Mouse (Mus musculus) erythroblast, embryonic 14.5 days (primary cell): ENCODE measurements around the gene Tmem183a. TPM values are rescaled to one million over a fixed set of nuclear protein-coding genes. Genes with fewer than 3 reads are reported as not detected.

Source experiments
- H3K27me3 ChIP-seq: 2 replicates; pipeline ENCODE4 v1.6.1; 2012; ENCODE audit warnings: inconsistent platforms; ENCODE audit not compliant: control insufficient read depth
- H3K36me3 ChIP-seq: 2 replicates; pipeline ENCODE4 v1.6.1; 2012; ENCODE audit warnings: mild to moderate bottlenecking, inconsistent platforms; ENCODE audit not compliant: control insufficient read depth
- H3K4me1 ChIP-seq: 2 replicates; pipeline ENCODE4 v1.6.1; 2012; ENCODE audit warnings: inconsistent platforms; ENCODE audit not compliant: control insufficient read depth
- H3K4me3 ChIP-seq: replicated peaks from 2 replicates; pipeline ENCODE3; 2012; ENCODE audit warnings: moderate library complexity, mild to moderate bottlenecking, inconsistent platforms
- H3K9me3 ChIP-seq: 2 replicates; pipeline ENCODE4 v1.6.1; 2012; ENCODE audit warnings: low read length, inconsistent platforms, mixed read lengths; ENCODE audit not compliant: control insufficient read depth
- GATA1 ChIP-seq: IDR thresholded peaks from 2 replicates; pipeline ENCODE4 v1.6.1; 2012; ENCODE audit warnings: low read length, inconsistent platforms, mixed read lengths
- TAL1 ChIP-seq: IDR thresholded peaks from 3 replicates; pipeline ENCODE4 v1.6.1; 2012; ENCODE audit warnings: low read length, inconsistent platforms, mixed read lengths
- polyA plus RNA-seq: library from polyadenylated mRNA; stranded (reverse); fragments of >175 nt; gene quantifications from 2 replicates; pipeline ENCODE4 v1.2.3, GENCODE M21; 2012

Tmem183a gene
- polyA plus RNA-seq, 1 experiment: 2.8 TPM

DNA sequence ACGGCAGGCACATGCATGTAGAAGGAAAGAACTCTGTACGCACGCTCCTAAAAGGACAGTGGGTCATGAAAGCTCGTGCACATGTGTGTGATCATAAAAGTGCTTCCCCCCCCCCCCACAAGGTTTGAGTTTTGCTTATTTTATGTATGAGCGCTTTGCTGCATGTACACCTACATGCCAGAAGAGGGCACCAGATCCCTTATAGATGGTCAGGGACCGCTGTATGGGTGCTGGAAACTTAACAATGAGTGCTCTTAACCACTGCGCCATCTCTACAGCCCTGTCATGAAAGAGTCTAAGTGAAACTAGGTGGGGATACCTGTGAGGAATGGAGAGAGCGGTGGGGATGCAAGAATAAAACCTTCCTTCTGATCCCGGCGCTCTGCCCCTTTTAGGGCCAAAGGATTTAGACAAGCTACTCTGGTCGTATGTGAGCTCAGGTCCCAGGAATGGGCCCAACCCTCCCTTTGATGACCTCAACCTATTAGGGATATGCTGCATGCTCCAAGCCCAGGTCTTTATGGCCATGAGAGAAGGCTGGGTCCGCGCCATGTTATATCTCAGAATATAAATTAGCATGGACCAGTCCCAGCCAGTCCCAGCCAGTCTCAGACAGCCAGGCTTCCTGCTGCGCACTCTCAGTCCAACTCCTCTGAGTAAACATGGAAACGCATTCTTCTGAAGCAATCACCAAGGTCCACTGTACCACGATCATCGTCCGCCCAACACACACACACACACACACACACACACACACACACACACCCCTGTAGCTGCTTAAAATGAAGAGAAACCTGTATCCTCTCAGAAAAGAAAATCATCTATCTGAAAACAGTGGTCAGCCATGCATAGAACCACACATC, 21.8 kb downstream of the Tmem183a start:
- H3K4me3 ChIP-seq: no peak overlapping the region

DNA sequence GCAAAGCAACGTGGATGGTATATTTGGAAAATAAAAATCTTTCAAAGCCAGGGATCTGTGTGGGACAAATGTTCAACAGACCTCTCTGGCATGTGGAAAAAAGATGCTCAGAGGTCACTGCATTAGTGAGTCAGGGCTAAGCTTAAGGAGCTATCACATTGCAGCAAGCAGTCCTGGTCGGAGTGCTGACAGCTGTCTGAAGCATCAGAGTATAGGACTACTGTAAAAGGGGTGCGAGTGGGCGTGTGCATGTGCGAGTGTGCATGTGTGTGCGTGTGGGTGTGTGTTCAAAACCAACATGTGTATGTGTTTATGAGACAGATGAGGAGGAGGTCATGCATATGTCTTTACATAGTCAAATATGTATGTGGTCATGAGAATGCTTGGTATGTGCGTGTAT, 22.6 kb downstream of the Tmem183a start:
- peaks cover 17% of the 10 kb centered on the region for H3K4me1 ChIP-seq
- no peak overlapping the region for H3K4me3 ChIP-seq

More for the DNA sequence above, 21.8 kb downstream of the Tmem183a start:
- Histone ChIP-seq H3K9me3 (no peaks in the 10 kb centered on the region; the same call in 1 of the 2 replicates), H3K27me3 (peaks cover 13% of the 10 kb centered on the region), H3K36me3 (peaks cover 3% of the 10 kb centered on the region), H3K4me1 (peaks cover 22% of the 10 kb centered on the region)
- TF ChIP-seq GATA1 (no peak), TAL1 (no peak)

DNA sequence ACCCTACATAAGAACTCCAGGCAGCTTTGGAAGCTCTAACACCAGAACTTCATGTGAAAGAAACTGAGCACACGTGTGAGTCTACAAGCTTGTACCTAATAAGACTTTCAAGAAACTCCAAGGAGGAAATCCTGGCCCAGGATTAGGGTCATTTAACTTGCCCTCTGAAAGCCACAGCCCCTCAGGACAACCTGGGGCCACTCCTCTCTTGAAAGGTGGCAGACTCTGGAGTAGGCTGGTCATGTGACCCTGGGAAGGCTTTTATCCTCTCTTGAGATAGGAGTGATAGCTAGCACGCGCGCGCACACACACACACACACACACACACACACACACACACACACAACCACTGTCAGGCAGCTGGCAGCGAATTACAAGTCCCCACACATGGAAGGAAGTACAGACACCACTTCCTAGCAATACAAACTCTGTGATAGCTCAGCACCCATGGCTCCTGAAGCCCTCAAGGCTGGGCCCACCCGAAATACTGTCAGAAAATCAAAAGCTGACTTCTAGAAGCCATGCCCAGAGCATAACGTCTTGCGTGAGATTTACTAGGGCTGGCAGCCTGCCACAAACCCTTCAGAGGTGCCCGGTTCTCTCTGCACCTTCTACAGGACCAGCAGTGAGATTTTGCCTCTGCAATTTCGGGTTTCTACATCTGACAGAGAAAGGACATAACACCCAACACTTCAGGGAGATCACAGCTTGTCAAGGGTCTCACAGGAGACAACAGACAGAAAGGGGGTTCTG, 24.6 kb downstream of the Tmem183a start:
- Histone ChIP-seq H3K4me3 (no peak overlapping the region), H3K4me1 (peaks cover 15% of the 10 kb centered on the region), H3K27me3 (no peaks in the 10 kb centered on the region; the same call in 1 of the 2 replicates), H3K36me3 (no peaks in the 10 kb centered on the region), H3K9me3 (no peaks in the 10 kb centered on the region)
- TF ChIP-seq TAL1 (no peak), GATA1 (no peak)

More for the DNA sequence above, 22.6 kb downstream of the Tmem183a start:
- no peaks in the 10 kb centered on the region for H3K36me3 ChIP-seq
- H3K9me3 ChIP-seq: no peaks in the 10 kb centered on the region
- peaks cover 8% of the 10 kb centered on the region for H3K27me3 ChIP-seq
- TF ChIP-seq TAL1 (no peak), GATA1 (no peak)

DNA sequence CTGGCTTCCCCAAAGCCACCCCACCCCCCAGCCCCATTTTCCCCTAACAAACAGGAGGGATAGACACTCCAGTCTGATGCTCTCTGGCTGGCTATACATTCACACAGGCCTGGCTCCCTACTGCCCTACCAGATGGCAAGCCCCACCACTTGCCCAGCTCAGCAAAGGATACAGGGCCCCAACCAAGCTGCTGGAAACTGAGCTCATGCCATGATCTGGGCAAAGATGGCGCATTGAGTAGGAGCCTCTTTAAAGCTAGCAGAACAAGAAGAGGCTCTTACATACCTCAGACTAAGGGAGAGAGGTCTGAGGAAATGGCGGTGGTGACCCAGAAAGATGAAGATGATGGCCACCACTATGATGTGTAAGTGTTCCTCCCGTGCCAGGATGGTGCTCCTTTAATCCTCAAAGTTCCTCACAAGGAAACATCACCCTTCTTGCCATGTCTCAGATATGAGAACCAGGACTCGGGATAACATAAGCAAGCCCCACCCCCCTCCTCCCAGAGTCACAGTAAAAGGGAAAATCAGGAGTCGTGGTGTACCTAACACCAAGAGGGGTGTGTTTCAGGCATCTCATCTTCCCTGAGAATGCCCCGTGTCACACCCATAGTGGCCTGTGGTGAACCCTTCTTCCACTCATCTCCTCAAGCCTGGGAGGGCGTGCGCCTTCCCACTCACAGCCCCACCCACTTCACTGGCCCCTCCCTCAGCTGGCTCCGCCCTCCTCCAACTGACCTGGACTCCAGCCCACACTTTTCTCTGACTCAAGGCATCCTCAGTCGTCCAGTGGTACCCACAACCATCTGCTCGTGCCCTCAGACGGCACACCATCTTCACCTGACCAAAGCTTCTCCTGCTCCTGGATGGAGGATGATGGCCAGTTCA, 25.6 kb downstream of the Tmem183a start:
- no peaks in the 10 kb centered on the region for H3K9me3 ChIP-seq
- TF ChIP-seq GATA1 (no peak), TAL1 (no peak)
- H3K36me3 ChIP-seq: no peaks in the 10 kb centered on the region
- no peak overlapping the region for H3K4me3 ChIP-seq
- H3K4me1 ChIP-seq: peaks cover 15% of the 10 kb centered on the region
- H3K27me3 ChIP-seq: no peaks in the 10 kb centered on the region; the same call in 1 of the 2 replicates

DNA sequence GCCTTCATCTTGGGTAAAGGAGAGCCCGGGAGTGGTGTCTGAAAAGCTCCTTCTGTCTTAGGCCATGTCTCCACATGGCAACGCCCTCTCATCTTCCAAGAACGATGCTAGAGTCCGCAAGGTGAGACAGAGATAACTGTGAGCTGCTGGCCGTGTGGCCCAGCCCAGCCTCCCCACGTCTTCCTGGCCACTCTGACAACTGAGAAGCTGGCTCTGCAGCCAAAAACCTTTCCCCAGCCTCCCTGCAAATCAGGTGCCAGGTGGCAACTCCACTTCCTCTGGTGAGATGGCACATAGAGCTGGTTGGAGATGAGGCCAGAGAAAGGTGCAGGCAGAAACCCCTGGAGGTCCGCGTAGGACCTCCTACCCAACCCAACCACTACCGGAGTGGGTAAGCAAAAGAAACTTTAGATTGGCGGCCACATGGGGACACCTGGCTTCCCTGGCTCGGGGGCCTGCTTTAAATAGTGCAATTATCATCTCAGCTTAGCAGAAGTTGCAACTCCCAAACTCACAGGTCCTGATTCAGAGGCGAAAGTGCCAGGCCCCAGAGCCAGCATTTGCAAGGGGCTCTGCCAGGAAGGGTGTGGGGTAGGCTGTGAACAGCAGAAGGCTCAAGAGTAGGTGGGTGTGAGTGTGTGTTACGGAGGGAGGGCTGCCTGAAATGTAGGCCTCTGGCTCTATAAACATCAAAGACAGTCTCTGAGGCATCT, 26.4 kb downstream of the Tmem183a start:
- peaks cover 15% of the 10 kb centered on the region for H3K4me1 ChIP-seq
- H3K9me3 ChIP-seq: no peaks in the 10 kb centered on the region
- no peaks in the 10 kb centered on the region; the same call in 1 of the 2 replicates for H3K27me3 ChIP-seq
- no peak overlapping the region for H3K4me3 ChIP-seq
- TF ChIP-seq TAL1 (no peak), GATA1 (no peak)
- H3K36me3 ChIP-seq: no peaks in the 10 kb centered on the region

DNA sequence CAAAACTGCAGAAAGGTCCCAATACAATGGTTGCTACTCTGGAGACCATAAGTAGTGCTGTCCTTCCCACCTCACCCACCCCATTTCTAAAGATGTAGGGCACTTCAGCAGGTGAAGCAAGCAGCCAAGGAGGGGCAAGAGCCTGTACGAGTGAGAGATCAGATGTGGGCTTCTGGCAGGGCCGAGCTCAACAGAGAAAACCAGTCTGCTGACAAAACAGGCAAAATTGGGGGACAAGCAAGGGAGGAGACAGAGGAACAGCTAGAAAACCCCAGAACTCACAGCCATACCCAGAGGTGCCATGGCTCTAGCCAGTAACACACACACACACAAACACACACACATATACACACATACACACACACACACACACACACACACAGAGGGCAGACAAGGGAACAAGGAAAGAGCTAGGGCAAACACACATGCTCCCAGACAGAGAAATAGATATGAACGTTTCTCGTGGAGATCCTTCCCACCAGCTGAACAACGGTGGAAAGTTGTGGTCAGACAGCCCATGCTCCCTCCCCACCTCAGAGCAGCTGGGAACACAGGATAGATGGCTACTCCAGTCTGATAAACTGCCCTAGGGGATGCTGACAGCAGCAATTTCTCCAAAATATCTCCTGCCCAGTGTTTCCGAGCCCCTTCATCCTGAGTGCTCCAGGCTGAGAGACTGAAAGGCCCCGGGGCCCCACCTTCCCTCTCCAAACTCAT, 27.5 kb downstream of the Tmem183a start:
- TF ChIP-seq GATA1 (no peak), TAL1 (no peak)
- H3K4me3 ChIP-seq: no peak overlapping the region
- no peaks in the 10 kb centered on the region; the same call in 1 of the 2 replicates for H3K27me3 ChIP-seq
- no peaks in the 10 kb centered on the region for H3K36me3 ChIP-seq
- no peaks in the 10 kb centered on the region for H3K9me3 ChIP-seq
- H3K4me1 ChIP-seq: peaks cover 15% of the 10 kb centered on the region

DNA sequence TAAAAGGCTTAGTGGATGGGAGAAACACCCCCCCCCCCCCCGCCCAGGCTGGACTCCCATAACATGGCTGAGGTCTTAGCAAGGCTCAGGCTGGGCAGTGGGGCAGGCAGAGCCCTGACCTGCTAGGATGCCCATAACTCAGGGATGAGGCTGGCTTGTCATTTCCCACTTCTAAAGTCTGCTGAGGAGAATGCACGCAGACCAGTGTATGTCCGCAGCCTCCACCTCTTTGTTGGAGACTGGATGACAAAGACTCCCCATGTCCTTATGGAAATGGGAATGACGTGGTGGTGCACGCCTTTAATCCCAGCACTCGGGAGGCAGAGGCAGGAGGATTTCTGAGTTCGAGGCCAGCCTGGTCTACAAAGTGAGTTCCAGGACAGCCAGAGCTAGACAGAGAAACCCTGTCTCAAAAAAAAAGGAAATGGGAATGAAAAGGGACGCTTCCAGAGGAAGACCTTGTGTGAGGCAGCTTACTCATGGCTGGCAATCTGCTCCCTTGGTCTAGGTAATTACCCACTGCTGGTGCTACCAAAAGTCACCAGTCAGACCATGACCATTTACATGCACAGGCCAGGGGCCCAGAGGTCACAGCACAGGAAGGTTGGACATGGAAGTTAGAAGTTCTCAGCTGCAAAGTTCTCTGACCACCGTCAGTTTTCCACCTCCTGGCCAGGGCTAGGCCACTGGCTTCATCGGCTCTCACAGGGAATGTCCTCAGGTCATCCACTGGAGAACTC, 28.2 kb downstream of the Tmem183a start:
- no peaks in the 10 kb centered on the region for H3K9me3 ChIP-seq
- H3K36me3 ChIP-seq: no peaks in the 10 kb centered on the region
- H3K4me1 ChIP-seq: peaks cover 15% of the 10 kb centered on the region
- no peaks in the 10 kb centered on the region; the same call in 1 of the 2 replicates for H3K27me3 ChIP-seq
- no peak overlapping the region for H3K4me3 ChIP-seq
- TF ChIP-seq GATA1: no peak
- no peak for TF ChIP-seq TAL1
